Mouse (Mus musculus) kidney, adult 8-10 months (tissue): ENCODE data around the gene Ip6k3.

Experiments
- DNase-seq, 2 experiments: peaks; one replicate each; pipeline ENCODE4 v3.0.0; 2022

The Ip6k3 gene

DNA sequence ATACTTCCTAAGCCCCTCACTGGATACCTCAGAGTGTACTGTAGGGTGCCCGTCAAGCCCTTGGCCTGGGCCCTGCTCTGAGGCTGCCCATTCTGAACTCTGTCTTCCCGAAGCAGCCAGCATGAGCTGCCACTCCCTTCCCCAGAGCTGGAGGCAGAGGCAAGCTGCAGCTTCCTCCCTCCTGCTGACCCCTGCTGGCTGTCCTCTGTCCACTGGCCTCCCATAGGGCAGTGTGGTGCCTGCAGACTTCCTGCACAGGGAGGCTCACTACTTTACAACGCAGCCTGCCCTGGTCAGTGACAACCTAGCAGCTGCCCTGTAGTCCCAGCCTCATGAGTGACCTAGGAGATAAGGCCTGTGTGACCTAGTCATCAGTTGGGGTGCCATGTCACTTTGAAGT is 14.1 kb upstream of the Ip6k3 start:
- no peak for DNase-seq

DNA sequence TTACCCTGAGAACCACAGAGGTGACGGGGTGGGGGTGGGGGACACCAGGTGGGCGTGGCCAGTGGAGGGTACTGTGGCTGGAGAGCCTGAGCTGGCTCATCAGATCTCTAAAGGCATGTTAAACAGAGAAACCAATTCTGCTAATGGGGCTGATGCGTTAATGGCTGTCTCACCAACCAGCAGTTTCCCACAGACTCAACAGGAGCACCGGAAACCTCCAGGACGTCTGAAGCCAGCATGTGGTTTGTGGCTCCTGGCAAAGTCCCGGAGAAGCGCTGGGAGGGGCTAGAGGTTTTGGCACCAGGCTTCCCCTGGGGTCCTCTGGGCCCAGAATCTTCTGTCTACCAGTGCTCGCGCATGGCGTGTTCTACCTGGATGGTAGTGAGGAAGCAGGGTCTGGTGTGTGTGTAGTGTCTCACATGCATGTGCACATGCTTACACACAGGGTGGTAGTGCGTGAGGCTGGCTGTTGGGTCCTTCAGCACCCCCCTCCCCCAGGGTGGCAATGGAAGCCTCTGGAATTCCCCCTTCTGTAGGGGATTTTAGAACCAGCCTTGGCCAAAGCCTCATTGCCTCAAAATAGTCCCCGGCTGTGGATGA is 12.2 kb upstream of the Ip6k3 start:
- DNase-seq, result no peak

DNA sequence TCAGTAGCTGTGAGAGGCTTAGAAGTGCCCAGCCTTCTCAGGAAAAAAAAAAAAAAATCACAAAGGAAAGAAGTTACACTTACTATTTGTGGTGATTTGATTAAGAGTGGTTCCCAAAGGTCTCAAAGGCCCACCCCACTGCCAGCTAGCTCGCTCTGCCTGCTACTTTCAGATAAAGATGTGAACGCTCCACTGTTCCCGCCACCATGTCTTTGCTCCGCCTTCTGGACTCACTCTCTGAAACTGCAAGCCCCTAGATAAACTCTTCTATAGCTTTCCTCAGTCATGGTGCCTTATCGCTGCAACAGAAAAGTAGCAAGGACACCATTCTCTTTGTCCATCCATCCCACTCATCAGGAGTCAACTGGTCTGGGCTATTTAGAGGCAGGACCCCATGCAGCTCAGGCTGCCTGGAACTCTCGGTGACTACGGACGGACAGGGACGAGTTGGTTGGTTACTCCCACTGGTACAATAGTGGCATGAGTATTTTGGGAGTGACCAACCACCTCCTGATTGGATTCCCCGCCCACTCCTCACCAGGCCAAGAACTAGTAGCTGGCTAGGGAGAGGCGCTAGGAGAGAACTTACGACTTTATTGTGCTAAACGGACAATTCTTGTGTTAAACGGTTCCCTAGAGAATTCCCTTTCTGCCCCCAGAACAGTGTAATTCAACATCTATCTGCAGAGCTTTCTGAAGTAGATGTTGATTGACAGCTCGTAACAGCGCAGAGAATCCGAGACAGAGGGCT is 11.0 kb upstream of the Ip6k3 start:
- no peak for DNase-seq

DNA sequence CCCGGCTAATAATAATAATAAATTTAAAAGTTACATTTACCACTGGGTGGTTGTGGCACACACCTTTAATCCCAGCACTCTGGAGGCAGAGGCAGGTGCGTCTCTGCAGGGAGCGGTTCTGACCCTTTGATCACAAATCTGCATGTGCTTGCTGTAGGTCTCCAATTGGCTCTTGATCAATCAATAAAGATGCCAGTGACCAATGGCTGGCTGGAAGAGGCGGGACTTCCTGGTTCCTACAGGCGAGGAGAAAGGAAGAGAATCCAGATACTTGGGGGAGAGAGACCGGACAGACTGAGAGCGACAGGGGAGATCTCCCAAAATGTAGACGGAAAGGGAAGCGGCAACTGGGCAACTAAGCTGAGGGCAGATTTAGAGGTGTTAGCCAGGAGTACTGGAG is 10.4 kb upstream of the Ip6k3 start:
- DNase-seq, result no peak

DNA sequence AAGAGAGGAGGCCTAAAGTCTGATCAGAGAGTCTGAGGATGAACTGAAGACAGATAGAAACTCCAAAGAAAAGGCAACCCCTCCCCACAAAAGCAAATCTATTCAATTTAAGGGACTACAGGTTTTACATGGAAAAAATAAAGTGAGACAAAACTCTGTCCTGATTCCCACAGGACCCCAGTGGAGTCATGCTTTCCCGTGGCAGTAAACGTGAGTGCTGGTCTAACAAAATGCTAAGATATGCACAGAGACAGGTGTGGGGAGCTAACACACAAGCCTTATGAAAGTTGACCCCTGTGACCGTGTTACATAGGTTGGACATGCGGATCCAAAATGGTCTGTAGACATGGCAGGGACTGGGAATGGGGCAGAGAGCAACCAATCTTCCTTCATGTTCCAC is 9.2 kb upstream of the Ip6k3 start:
- DNase-seq, result no peak

DNA sequence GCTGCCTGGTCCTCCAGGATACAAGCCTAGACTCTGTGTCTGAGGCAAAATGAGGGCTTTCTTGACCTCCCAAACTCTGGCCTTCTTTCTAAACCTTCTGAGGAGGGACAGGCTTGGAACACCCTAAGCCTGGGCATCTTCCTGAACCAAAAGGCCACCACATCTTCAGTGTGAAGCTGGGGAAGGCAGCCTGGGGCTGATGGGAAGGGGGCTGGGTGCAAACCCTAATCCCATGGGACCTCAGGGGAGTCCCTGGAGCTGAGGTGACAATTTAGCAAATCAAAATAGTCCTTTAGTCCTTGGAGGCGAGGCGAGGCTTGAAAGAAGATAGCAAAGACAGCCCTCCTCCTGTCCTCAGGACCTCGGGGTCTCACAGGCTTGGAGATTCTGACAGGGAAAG is 8.7 kb upstream of the Ip6k3 start:
- DNase-seq, result no peak

DNA sequence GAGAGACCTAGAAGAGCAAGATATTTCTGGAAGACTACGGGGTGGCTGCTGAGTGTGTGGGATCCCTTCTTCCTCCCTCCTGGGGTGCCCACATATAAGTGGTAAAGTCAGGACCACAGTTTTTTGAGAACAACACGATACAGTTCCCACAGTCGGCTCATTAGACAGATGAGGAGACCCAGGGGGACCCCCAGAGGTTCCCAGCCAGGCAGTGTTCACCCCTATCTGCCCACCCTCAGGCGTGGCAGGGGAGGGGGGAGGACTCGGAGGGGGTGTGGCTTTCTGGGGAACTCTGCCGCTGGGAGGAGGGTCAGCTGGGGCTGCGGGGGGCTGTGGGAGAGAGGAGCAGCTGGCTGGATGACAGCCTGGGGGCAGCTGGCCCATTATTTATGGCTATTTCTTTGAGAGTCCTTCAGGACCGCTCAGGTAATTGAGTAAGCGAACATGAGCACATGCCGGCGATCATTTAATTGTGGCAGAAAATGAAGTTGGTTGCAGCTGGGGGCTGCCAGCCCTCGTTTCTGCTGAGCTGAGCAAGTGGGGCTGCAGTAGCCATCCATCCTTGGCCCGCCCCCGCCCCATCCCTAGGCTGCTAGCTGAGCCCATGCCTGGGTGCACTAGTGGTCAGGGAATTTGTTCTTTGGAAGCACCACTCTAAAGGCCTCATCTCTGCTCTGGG is 7.7 kb upstream of the Ip6k3 start:
- no peak for DNase-seq

DNA sequence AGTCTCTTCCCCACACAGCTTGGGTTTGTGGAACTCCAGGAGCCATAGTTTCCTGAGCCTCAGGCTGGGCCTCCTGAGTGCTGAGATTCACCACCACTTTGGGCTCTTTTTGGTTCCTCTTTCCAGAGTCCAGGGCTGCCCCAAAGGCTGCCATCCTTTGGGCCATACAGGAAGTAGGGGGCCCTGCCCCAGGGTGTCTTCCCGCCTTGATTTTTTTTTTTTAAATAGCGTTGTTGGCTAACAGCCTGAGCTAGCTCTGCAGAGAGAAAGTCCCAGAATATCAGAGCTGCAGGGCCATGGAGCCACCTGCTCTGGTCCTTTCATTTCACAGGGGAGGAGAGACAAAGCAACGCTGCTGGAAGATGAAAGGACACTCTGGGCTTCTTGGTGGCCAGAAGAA is 6.1 kb upstream of the Ip6k3 start:
- DNase-seq, result no peak

DNA sequence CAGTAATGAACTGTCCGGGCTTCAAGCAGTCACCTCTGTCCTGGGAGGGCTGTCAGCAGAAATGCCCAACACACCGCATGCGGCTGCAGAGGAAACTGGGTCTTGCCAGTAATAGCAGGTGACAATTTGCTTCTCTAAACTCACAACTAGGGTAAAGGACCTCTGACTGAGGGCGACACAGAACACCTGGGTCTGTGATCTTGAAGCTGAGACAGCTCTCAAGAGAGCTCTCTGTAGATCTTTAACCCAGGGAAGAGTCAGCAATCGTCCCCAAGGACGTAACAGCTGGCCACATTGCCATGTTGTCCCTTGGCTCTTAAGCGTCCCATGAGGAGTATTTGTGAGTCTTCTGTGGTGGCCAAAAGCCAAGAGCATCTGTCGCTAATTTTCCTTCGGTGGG is 4.9 kb upstream of the Ip6k3 start:
- no peak for DNase-seq

DNA sequence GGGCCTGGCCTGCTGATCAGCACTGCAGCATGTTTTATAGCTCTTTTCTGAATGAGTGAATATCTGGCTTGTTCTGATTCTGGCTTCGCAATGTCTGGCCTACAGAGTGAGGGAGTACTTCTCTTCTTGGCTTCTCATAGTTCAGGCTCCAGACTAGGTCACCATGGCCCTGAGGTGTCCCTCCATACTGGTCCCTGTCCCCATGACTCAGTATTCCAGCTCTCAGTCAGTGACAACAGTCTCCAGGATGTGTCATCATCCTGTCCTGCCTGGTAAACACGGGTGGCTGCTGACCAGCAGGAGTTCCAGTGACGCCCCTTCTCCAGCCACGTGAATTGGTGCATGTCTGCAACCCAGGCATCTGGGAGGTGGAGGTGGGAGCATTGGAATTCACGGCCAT is 3.5 kb upstream of the Ip6k3 start:
- DNase-seq, result no peak

DNA sequence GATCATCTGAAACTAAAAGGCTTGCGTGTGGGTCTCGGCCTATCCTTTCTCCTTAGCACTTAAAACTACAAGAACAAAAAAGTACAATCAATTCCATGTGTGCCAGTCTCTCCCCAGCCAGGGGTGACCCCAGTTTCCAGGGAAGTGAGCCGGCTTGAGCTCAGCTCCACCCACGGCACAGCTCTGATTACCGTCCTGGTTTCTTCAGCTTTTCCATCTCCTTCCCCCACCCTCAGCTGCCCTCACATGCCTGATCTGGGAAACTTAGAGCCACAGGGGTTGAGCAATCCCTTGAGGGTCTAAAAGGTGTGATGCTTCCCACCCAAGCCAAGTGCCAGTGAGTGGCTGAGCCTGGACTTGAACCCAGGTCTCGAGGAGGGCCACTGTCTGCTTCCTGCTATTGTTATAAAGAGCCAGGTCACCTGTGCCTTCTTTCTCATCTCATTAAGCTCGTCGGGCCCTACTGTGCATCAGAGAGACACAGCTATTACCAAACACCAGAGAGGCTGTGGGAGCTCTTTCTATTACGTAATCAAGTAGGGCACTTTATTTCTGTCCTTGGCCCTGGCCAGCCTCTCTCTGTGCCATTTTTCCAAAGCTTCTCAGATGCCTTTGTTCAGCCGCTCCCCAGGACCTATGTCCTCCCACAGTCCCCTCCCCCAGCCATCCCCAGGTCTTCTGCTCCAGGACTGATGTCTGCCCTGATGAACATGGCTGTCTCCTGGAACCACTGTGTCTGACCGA is 2.5 kb upstream of the Ip6k3 start:
- no peak for DNase-seq

DNA sequence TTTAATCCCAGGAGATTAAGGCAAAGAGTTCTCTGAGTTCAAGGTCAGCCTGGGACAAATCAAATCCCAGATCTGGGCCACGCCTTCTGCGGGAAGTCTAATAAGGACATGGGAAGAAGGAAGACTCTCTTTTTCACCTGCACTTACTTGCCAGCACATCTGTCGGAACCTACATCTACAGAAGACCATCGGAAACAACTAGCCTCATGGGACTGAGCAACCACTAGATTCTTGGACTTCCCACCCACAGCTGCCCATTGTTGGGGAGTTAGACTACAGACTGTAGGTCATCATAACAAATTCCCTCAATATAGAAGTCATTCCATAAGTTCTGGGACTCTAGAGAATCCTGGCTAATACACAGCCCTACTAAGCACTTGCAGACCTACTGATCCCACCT is 974 bp upstream of the Ip6k3 start:
- DNase-seq, result no peak

DNA sequence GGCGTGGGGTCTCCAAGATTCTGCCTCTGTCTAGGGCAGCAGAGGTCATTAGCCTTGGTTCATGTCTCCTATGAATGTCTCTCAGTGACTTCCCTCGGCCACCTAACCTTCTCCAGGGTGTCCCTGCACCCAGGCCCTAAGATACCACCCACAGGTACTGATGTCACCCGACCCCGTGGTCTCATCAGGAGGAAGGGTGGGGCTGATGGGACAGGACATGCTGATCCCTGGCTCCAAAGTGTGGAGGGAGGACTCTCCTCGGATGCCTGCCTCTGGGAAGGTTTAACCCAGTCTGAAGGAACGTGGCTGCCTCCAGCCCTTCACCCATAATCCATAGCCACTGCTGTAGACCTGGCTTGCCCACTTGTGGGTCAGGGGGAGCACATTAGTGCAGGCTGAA is 694 bp downstream of the Ip6k3 start:
- no peak for DNase-seq

DNA sequence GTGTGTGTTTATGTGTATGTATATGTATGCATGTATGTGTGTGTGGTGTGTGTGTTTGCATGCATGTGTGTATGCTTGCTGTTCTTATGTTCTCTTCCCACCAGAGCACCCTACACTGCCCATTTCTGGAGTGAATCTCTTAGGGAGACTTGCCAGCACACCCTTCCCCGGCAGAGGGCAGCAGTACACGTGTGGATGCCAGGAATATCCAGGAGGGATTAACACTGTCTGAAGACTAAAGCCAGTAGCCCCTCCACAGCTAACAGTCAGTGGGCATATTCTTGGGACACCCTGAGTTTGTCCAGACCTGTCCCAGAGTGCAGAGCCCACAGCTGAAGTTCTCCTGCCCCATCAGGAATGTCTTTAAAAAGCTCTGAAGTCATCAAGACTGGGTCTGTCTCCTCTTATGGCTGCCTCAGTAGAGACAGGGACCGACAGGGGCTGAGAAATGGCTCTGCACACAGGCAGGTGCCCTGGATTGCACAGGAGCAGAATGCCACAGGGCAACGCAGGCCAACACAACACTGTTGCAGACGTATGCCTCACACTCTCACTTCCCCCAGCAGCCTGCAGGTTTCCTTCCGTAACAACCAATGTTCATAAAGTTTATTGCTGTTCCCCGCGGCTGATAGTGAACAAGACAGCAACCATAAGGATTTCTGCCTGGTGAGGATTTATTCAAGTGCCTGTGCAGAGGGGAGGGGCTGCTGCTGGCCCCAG is 2.4 kb downstream of the Ip6k3 start:
- DNase-seq, result peak in 1 of 2 experiments; percentile 29

DNA sequence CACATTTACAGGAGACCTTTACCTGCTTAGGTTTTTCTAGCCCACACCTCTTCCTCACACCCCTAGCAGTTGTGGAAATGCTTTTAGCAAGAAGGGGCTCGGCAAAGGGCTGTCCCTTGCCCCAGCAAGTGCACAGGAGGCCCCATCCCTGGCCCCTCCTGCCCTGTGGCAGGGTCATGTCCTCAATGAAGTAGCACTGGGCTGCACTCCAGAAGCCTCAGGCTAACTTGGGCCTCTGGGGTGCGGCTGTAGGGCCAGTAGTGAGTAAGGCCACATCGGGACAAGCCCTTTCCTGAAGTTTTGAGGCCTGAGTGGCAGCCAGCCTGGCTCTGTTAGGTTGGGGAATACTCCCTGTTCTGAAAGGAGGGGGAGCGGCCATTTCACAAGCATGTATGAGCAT is 6.7 kb downstream of the Ip6k3 start:
- no peak for DNase-seq

DNA sequence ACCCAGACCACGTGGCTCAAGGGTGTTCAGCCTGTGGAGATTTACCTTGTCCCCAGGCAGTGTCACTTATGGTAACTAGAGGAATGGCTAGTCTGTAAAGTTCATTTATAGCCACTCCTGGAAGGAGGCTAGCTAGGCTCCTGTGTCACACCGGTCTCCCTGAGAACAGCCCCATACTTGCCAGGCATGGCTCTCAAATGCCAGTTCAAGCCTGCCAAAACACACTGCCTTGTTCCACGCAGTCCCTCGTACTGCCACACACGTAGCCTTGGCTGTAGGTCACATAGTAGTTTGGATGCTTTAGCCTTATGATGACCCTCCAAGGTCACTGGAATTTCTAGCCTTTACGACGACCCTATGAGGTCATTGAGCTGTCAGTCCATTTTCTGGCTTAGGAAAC is 8.4 kb downstream of the Ip6k3 start:
- DNase-seq, result no peak

DNA sequence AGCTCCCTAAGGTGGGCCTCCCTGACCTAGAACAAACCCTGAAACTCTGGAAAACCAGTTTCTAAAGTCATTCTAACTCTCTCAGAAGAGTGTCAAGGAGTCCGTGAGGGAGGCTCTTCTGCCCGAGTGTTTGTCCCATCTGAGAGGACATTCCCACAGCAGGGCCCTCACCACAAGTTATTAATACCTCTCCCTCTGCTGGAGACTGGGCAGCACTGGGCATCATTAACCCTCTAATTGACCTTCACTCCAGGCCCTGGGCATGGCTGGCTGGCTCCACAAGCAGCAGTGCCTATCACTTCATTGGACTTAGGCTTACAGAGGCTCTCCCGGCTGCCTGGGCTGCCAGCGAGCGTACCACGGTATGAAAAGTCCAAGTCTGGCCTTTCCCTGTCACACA is 9.2 kb downstream of the Ip6k3 start:
- no peak for DNase-seq

DNA sequence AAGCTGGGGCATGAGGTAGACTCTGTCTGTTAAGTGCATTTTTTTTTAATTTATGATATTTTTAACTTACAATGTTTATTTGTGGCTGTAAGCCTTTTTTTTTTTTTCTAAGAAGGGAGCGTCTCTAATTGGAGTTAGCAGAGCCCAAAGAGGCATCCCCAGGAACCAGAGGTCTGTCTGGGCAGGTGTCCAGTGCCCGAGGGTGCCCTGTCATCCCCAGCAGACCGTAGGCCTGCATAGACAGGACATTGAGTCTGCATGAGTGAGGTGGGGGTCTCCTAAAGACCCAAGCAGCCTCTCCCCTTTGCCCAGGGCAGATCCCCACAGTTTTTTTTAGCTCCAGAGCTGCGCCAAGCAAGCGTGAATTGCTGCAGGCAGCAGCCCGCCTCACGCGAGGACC is 11.8 kb downstream of the Ip6k3 start:
- DNase-seq, result no peak

DNA sequence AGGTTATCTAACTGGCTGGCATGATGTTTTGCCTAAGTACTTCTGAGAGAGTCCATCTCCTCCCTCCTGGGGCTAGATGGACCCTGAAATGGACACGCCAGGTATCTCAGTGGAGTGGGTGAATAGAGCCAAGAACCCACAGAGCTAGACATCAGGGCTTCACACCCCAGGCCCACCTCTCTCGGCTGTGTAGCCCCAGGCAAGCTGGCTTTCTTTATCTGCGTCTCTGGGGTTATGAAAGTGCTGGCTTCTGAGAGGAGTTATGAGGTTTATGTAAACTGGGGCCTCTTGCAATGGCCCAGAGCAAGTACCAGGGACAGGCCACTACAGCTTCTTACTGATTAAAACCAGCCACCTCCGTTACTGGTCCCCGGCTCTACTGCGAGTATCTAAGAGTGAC is 12.7 kb downstream of the Ip6k3 start:
- DNase-seq, result no peak

DNA sequence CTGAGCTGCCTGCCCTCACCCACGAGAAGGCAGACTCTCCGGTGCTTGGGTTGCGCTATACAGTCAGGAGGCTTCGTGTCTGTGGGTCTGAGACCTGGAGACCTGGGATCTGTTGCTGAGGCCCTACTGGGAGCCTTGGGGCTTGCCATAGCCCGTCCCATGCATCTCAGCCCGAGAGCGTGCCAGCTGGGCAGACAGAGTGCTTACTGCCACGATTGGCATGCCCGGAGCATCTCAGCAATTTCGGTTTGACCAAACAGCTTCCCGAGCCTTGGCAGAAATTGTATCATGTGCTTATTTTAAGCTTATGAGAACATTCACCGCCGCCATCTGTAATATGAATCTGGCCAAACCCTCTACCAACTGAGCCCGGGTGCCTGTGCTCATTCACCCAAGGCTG is 13.3 kb downstream of the Ip6k3 start:
- DNase-seq, result no peak

DNA sequence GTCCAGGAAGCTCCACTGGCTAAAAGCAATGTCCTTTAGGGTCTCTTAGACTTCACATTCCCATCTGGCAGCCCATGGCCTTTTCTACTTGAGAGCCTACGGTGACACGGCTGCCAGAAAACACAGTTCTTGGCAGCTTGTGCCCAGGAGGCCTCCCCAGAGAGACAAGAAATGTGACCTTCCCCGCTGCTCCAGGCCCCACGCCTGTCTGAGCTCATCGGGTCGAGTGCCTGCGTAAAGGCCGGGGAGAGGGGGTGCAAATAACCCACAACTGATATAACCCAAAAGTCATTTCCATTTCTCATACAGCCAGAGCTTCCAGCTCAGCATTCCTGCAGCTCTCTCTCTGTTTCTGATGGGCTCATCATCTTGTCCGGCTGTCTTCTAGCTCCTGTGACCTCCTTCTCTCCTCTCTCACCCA is 13.8 kb downstream of the Ip6k3 start:
- DNase-seq, result no peak

DNA sequence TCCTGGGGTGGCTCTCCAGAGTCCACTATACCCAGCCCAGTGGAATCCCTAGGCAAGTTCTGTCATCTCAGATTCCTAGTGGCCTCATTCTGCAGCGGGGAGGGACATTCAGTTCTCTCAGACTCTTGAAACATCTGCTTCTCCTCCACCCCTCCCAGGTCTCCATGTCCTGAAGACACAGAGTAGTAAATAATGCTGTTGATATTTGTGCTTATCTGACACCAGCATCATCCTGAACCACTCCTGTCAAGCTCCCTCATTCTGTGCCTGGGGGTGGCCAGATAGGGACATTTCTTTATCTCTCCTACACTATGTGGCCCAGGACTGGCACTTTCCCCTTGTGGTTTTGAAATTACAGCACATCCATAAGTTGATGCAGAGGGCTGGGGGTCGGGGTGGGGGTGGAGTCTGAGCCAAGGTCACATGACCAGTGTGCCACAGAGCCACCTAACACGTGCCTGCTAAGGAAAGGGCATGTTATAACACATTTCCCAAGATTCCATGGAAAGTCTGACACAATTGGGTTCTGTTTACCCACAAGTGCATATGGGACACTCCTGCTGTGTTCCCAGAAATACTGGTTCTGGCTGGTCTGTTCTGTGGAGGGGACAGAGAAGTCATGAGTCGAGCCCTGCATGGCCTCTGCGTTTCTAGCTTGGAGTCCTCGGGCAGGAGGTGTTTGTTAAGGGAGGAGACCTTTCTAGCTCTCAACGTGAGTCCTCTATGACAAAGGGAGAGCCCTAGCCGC is 14.4 kb downstream of the Ip6k3 start:
- no peak for DNase-seq
